Mouse (Mus musculus): ENCODE results near the gene Syn3. TPM values are rescaled to one million over a fixed set of nuclear protein-coding genes. Genes with fewer than 3 reads are reported as not detected.

Syn3 gene
- polyA plus RNA-seq, 1 experiment from 2014 or later, result 4.5 TPM

GRCm38 (mm10) chr10:86203915-86204314 is 294.8 kb downstream of the Syn3 start:
- no peaks in the 10 kb centered on the region for H3K27me3 ChIP-seq (ENCODE audit: poor library complexity, severe bottlenecking)
- no peaks in the 10 kb centered on the region for H3K9me3 ChIP-seq
- no peak for DNase-seq (ENCODE audit: extremely low spot score, low spot score)
- no peaks in the 10 kb centered on the region for H3K36me3 ChIP-seq (replicated peaks)
- H3K4me1 ChIP-seq, result no peaks in the 10 kb centered on the region
- no peak overlapping the region for H3K27ac ChIP-seq
- H3K4me3 ChIP-seq, result no peak overlapping the region

GRCm38 (mm10) chr10:86203175-86203574 is 295.5 kb downstream of the Syn3 start:
- WGBS, result 92% methylated on average over 6 of the region's 6 CpGs

GRCm38 (mm10) chr10:86201826-86202225 is 296.9 kb downstream of the Syn3 start:
- Histone ChIP-seq H3K4me3 (no peak overlapping the region), H3K9me3 (no peaks in the 10 kb centered on the region), H3K27ac (no peak overlapping the region), H3K4me1 (no peaks in the 10 kb centered on the region), H3K27me3 (ENCODE audit: poor library complexity, severe bottlenecking) (no peaks in the 10 kb centered on the region), H3K36me3 (replicated peaks) (no peaks in the 10 kb centered on the region)
- no peak for DNase-seq (ENCODE audit: extremely low spot score, low spot score)
- 85% methylated on average over 7 of the region's 7 CpGs for WGBS

More at GRCm38 (mm10) chr10:86203175-86203574, 295.5 kb downstream of the Syn3 start:
- no peaks in the 10 kb centered on the region for H3K4me1 ChIP-seq
- H3K27ac ChIP-seq, result no peak overlapping the region
- DNase-seq (ENCODE audit: extremely low spot score, low spot score), result no peak
- no peaks in the 10 kb centered on the region for H3K9me3 ChIP-seq
- H3K4me3 ChIP-seq, result no peak overlapping the region
- H3K36me3 ChIP-seq (replicated peaks), result no peaks in the 10 kb centered on the region
- H3K27me3 ChIP-seq (ENCODE audit: poor library complexity, severe bottlenecking), result no peaks in the 10 kb centered on the region

GRCm38 (mm10) chr10:86201006-86201405 is 297.7 kb downstream of the Syn3 start:
- H3K36me3 ChIP-seq (replicated peaks), result no peaks in the 10 kb centered on the region
- 92% methylated on average over 3 of the region's 3 CpGs for WGBS

GRCm38 (mm10) chr10:86196414-86197025 is 302.2 kb downstream of the Syn3 start:
- no peaks in the 10 kb centered on the region for H3K9me3 ChIP-seq
- WGBS, result 87% methylated on average over 3 of the region's 3 CpGs
- no peak overlapping the region for H3K4me3 ChIP-seq
- no peak for DNase-seq (ENCODE audit: extremely low spot score, low spot score)
- H3K4me1 ChIP-seq, result peaks cover 3% of the 10 kb centered on the region; the same call in 1 of the 2 replicates
- no peaks in the 10 kb centered on the region for H3K36me3 ChIP-seq (replicated peaks)
- no peak overlapping the region for H3K27ac ChIP-seq
- no peaks in the 10 kb centered on the region for H3K27me3 ChIP-seq (ENCODE audit: poor library complexity, severe bottlenecking)

More at GRCm38 (mm10) chr10:86201006-86201405, 297.7 kb downstream of the Syn3 start:
- H3K9me3 ChIP-seq, result no peaks in the 10 kb centered on the region
- H3K4me3 ChIP-seq, result no peak overlapping the region
- no peaks in the 10 kb centered on the region for H3K27me3 ChIP-seq (ENCODE audit: poor library complexity, severe bottlenecking)
- DNase-seq (ENCODE audit: extremely low spot score, low spot score), result no peak
- H3K4me1 ChIP-seq, result no peaks in the 10 kb centered on the region
- no peak overlapping the region for H3K27ac ChIP-seq

GRCm38 (mm10) chr10:86194722-86195121 is 304.0 kb downstream of the Syn3 start:
- 72% methylated on average over 4 of the region's 4 CpGs for WGBS

GRCm38 (mm10) chr10:86193863-86194434 is 304.7 kb downstream of the Syn3 start:
- no peak overlapping the region for H3K27ac ChIP-seq
- 55% methylated on average over 4 of the region's 4 CpGs for WGBS

More at GRCm38 (mm10) chr10:86194722-86195121, 304.0 kb downstream of the Syn3 start:
- Histone ChIP-seq H3K4me1 (peaks cover 3% of the 10 kb centered on the region; the same call in 1 of the 2 replicates), H3K27me3 (ENCODE audit: poor library complexity, severe bottlenecking) (no peaks in the 10 kb centered on the region), H3K4me3 (no peak overlapping the region), H3K27ac (no peak overlapping the region), H3K9me3 (no peaks in the 10 kb centered on the region), H3K36me3 (replicated peaks) (no peaks in the 10 kb centered on the region)
- DNase-seq (ENCODE audit: extremely low spot score, low spot score), result no peak

GRCm38 (mm10) chr10:86188614-86189013 is 310.1 kb downstream of the Syn3 start:
- Histone ChIP-seq H3K9me3 (no peaks in the 10 kb centered on the region), H3K36me3 (replicated peaks) (no peaks in the 10 kb centered on the region), H3K4me3 (no peak overlapping the region), H3K4me1 (peaks cover 2% of the 10 kb centered on the region; the same call in 1 of the 2 replicates), H3K27me3 (ENCODE audit: poor library complexity, severe bottlenecking) (no peaks in the 10 kb centered on the region), H3K27ac (no peak overlapping the region)
- WGBS, result 85% methylated on average over 4 of the region's 4 CpGs
- no peak for DNase-seq (ENCODE audit: extremely low spot score, low spot score)

More at GRCm38 (mm10) chr10:86193863-86194434, 304.7 kb downstream of the Syn3 start:
- Histone ChIP-seq H3K4me3 (no peak overlapping the region), H3K4me1 (peaks cover 3% of the 10 kb centered on the region; the same call in 1 of the 2 replicates), H3K9me3 (no peaks in the 10 kb centered on the region), H3K27me3 (ENCODE audit: poor library complexity, severe bottlenecking) (no peaks in the 10 kb centered on the region), H3K36me3 (replicated peaks) (no peaks in the 10 kb centered on the region)
- DNase-seq (ENCODE audit: extremely low spot score, low spot score), result no peak

GRCm38 (mm10) chr10:86187881-86188280 is 310.8 kb downstream of the Syn3 start:
- H3K36me3 ChIP-seq (replicated peaks), result no peaks in the 10 kb centered on the region

GRCm38 (mm10) chr10:86183148-86183885 is 315.4 kb downstream of the Syn3 start:
- Histone ChIP-seq H3K27ac (peak overlapping the region; percentile 48; the same call in 1 of the 2 replicates), H3K27me3 (ENCODE audit: poor library complexity, severe bottlenecking) (no peaks in the 10 kb centered on the region), H3K4me3 (no peak overlapping the region), H3K9me3 (no peaks in the 10 kb centered on the region), H3K4me1 (peaks cover 13% of the 10 kb centered on the region), H3K36me3 (replicated peaks) (no peaks in the 10 kb centered on the region)
- no peak for DNase-seq (ENCODE audit: extremely low spot score, low spot score)
- 75% methylated on average over 8 of the region's 8 CpGs for WGBS

More at GRCm38 (mm10) chr10:86187881-86188280, 310.8 kb downstream of the Syn3 start:
- WGBS, result 91% methylated on average over 5 of the region's 5 CpGs
- Histone ChIP-seq H3K27ac (no peak overlapping the region), H3K27me3 (ENCODE audit: poor library complexity, severe bottlenecking) (no peaks in the 10 kb centered on the region), H3K9me3 (no peaks in the 10 kb centered on the region), H3K4me1 (peaks cover 9% of the 10 kb centered on the region; the same call in 1 of the 2 replicates), H3K4me3 (no peak overlapping the region)
- DNase-seq (ENCODE audit: extremely low spot score, low spot score), result no peak

GRCm38 (mm10) chr10:86182183-86182805 is 316.4 kb downstream of the Syn3 start:
- Histone ChIP-seq H3K27ac (no peak overlapping the region), H3K9me3 (no peaks in the 10 kb centered on the region), H3K27me3 (ENCODE audit: poor library complexity, severe bottlenecking) (no peaks in the 10 kb centered on the region), H3K36me3 (replicated peaks) (no peaks in the 10 kb centered on the region), H3K4me1 (peaks cover 13% of the 10 kb centered on the region), H3K4me3 (no peak overlapping the region)
- WGBS, result 44% methylated on average over 3 of the region's 3 CpGs
- DNase-seq (ENCODE audit: extremely low spot score, low spot score), result peak; percentile 33

- Histone ChIP-seq H3K4me1 (peaks cover 4% of the 10 kb centered on the region; the same call in 1 of the 2 replicates), H3K4me3 (no peak overlapping the region), H3K9me3 (no peaks in the 10 kb centered on the region), H3K36me3 (replicated peaks) (no peaks in the 10 kb centered on the region), H3K27me3 (ENCODE audit: poor library complexity, severe bottlenecking) (no peaks in the 10 kb centered on the region), H3K27ac (no peak overlapping the region)
- 94% methylated on average over 2 of the region's 2 CpGs for WGBS
- no peak for DNase-seq (ENCODE audit: extremely low spot score, low spot score)
These were observed 322.3 kb downstream of the Syn3 start for GRCm38 (mm10) chr10:86176411-86176810.
